Mouse (Mus musculus) E14TG2a.4 (cell line): Measurements from ENCODE around the gene Ilf2.

ENCODE experiments used
- CTCF ChIP-seq: conservative IDR thresholded peaks from 2 replicates; pipeline ENCODE4 v1.5.1; 2014; ENCODE audit warnings: low read length
- NANOG ChIP-seq: IDR thresholded peaks from 2 replicates; pipeline ENCODE4 v1.6.1; 2014; ENCODE audit warnings: borderline replicate concordance, low read length, mixed read lengths
- POU5F1 ChIP-seq: IDR thresholded peaks from 2 replicates; pipeline ENCODE4 v1.6.1; 2014; ENCODE audit warnings: low read length, borderline replicate concordance

GRCm38 (mm10) chr3:90440756-90441155 is 35.2 kb upstream of the Ilf2 start:
- no peak for TF ChIP-seq CTCF
- TF ChIP-seq NANOG = no peak
- TF ChIP-seq POU5F1 = no peak
